Mouse (Mus musculus): ENCODE results near the gene Dglucy. TPM values are rescaled to one million over a fixed set of nuclear protein-coding genes. Genes with fewer than 3 reads are reported as not detected.

Gene Dglucy
- polyA plus RNA-seq (2012; ENCODE audit: low replicate concordance) = 1.1 and 1.4 TPM in 2 replicates

GRCm38 (mm10) chr12:100778934-100779865, at the start of gene Dglucy:
TSS of gene Dglucy (plus strand) at chr12:100779057.

GRCm38 (mm10) chr12:100907598-100908297, 128.9 kb downstream of the Dglucy start, which contains the start of gene Gpr68:
TSS of gene Gpr68 (minus strand) at chr12:100908198.

Other genes starting within 250 kb of the Dglucy start
- 0.89 and 2.4 TPM in 2 replicates for gene Rps6ka5, start 52.1 kb upstream of the Dglucy start, polyA plus RNA-seq (2012; ENCODE audit: low replicate concordance)
- gene Gpr68, start 129.1 kb downstream of the Dglucy start, polyA plus RNA-seq (2012; ENCODE audit: low replicate concordance) = 1.1 and 1.8 TPM in 2 replicates
- gene Ccdc88c, start 250.0 kb downstream of the Dglucy start, polyA plus RNA-seq (2012; ENCODE audit: low replicate concordance) = 120 and 152 TPM in 2 replicates

All from leukemia stem cell, adult 10-12 weeks (primary cell).